Mouse (Mus musculus) megakaryocyte, adult 5-6 weeks (primary cell): ENCODE measurements around the gene Gabpa. TPM values are rescaled to one million over a fixed set of nuclear protein-coding genes. Genes with fewer than 3 reads are reported as not detected.

Experiments used
- ATAC-seq: 2 replicates; pipeline ENCODE4 v1.8.0; 2016; ENCODE audit warnings: mild to moderate bottlenecking, inconsistent platforms; ENCODE audit not compliant: poor library complexity, severe bottlenecking
- total RNA-seq, 2 experiments: library from RNA; stranded (forward) in 1 of 2; stranded (reverse) in 1 of 2; fragments of 153-499, 151-499 nt in 1 of 2; fragments of 221-1000, 200-1000 nt in 1 of 2; gene quantifications; 2 replicates each; pipeline versions ENCODE4 v1.2.3 to v1.2.4; 2015 to 2017

The Gabpa gene
- total RNA-seq, 2 experiments from 2014 or later = 65.5 to 80.7 TPM

DNA sequence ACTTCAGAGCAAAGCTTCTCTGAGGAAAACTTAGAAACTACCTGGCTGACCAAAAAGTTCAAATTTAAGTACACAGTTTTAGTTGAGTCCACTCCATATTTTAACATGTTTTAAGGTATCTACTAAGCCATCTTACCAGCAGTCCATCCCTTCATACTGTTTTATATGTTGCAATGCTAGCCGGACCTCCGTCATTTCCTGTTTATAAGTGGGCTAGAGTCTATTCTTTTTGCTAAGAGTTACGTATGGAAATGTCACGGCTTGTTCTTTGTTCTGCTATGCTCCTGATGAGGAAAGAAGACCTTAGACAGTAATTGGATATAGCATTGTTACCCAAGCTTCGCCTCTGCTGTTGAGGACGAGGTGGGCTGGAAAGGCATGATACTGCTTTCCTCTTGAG is 18.8 kb downstream of the Gabpa start:
- no peak for ATAC-seq

DNA sequence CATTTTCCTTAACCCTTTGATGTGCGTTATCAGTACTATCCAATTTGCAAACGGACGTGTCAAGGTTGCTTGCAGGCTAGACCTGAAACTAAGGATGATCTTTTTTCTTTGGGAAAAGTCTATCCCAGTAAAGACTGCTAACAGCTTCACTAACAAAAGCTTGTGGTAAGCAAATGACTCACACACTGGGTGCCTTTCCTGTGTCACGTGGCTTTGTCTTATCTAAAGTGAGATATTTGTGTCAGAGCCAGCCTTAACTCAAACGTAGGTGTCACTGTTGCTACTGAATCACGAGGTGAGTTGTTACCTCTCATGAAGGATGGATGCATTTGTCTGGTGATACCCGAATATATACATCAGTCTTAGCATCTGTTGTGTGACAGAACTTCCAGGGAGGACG is 29.9 kb downstream of the Gabpa start:
- ATAC-seq = no peak

DNA sequence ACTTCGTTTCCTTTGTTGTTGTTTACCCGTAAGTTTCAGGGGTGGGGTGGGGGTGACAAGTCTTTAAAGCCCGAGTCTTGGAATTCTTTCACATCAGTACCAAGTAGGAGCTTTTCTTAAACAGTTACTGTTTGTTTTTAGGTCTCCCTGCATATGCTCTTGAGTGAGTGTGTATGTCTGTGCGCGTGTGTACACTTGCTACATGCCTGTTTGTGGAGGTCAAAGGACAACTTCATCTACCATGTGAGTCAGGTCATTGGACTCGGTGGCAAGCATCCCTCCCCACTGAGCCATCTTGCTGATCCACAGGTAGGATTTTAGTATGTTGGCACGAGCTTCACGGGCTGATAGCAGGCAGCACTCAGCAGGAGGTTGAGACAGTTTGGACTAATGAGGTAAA is 39.1 kb downstream of the Gabpa start:
- ATAC-seq = no peak

DNA sequence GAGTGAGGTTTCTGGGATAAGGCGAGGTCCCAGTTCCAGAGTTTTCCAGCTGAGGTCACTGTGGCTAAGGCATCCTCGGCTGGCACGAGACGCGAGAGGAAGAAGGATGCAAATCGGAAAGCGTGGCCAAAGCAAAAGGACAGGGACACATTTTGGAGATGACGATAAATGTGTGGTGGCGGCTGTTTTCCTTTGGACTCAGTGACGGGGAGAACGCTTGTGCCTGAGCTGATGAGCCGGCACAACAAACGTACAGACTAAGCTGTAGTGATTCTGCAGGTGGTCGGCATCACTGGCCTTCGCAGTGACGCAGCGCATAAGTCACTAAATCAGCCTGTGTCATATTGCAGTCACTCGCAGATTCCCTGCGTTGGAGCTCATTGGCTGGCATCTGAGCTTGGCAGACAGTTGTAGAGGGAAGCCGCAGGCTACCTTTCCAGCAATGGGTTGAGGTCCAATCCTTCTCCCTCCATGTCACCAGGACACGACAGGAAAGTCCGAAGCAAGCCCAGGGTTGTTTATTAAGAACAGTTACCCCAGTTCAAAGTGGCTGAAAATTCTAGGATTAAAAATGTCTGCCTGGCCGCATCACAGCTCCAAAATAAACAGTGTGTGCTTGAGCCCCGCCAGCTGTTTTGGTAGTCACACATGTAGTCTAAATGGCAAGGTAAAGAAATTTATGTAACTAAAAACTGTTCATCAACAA is 40.4 kb downstream of the Gabpa start:
- no peak for ATAC-seq

DNA sequence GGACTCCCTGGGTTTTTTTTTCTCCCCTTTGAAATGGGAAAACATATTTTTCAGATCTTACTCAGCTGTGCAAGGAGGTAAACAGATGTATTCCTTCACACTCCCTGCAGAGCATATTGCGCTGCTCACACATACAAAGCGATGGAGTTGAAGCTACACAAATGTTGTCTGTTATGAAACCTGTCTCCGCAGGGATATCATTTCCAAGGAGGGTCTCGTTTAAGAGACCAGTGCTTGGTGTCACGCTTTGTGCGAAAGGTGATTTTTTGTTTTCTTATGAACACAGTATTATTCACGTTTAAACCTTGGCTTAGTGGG is 41.0 kb downstream of the Gabpa start:
- no peak for ATAC-seq

DNA sequence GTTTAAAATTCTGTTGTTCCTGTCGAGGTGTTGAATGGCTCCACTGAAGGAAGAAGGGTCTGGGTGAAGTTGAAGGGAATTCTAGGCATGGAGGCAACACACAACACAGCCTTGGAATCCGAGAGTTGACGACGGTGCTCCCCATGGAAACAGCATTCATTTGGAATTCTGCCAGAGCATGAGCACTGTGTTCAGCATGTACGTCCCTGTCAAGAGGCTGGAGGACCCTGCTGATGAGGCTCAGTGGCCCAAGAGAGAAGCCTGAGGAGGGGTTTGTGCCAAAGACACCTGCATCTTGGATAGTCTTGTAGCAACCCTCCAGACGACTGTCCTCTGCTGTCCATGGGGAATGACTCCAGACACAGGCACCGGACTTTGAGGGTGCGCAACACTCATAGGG is 41.4 kb downstream of the Gabpa start:
- no peak for ATAC-seq

DNA sequence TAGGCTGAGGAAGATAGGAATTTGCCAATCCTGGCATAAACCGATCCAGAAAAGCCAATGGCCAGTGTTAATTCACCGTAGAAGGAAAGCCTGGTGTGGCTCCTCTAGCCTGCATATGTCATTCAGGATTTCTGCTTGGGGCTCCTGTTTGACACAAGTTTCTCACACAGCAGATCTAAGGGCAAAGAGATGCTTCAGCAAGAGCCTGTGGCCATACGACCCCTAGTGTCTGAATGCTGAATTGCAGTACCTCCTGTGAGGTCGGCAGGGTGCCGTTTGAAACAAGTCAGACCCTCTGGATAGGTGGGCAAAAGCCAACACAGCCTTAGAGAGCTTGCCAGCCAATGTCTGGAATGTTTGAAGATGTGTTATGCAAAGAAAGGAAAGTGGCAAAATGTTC is 44.4 kb downstream of the Gabpa start:
- peak; percentile 95 for ATAC-seq

DNA sequence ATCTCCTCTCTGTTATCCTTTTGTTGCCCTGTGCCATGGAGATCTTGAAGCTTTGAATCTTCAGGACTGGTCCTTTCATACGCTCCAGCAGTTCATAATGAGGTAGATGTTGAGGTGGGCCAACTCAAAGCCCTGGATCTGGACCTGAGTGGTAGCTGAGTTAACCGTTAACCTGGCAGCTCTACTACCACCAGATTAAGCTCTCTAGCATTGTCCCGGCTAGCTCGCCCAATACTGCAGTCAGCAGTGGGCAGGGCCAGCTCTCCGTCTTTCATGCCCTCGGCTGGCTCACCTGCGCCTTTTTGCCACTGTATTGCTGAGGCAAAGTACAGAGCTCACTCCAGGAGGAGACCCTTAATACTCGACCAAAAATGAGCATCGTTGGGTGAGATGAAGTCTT is 46.4 kb downstream of the Gabpa start:
- no peak for ATAC-seq

DNA sequence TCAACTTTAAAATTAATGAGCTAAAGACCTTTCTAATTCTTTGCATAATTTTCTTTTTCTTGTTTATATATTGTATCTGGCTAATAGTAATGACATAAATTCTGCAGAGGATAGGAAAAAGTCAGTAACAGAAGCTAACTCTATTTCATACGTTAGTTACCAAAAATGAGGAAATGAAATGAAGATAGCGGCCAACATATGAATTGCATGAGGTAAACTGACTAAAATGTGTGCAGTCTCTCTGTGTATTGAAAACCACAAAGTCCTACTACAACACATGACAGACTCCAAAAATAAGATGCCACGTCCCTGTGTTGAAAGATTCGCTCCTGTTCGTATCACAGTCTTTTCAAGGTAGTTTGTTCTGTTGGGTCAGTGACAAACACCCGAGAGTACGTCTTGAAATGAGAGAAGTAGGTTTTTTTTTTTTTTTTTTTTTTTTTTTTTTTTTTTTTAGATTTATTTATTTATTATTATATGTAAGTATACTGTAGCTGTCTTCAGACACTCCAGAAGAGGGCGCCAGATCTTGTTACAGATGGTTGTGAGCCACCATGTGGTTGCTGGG is 47.1 kb downstream of the Gabpa start:
- peak; percentile 49 for ATAC-seq

DNA sequence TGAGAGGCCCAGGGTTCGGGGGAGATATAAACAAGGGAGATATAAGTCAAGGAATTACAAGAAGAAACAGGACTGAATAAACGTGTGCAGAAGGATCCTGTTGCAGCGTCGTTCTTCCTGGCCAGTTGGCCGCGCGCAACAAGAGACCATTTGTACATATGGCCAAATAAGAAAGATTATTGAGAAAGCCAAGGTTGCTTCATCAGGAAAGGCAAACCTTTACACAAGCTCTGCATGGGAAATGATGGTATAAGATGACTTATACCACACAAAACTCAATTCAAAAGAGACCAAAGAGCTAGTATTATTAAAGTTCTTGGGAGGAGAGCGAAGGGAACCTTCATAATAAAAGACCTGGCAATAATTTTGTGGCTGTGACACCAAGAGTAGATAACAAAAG is 49.8 kb downstream of the Gabpa start:
- peak; percentile 69 for ATAC-seq

DNA sequence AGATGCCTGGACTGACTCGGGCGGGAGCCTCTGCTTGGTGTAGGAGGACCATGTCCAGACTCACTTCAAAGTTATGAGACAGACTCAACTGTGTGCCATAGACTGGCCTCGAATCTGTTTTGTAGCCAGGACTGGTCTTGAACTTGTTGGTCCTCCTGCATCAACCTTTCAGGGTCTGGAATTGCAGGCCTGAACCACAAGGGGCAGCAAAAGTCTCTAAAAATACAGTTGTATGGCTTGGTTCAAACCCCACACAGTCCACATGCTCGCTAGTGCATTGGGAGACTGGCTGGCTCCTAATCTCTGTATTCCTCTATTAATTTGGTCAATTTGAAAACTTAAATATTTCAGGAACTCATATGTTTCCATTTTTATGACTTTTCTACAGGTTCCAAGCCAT is 68.3 kb downstream of the Gabpa start:
- ATAC-seq = no peak

DNA sequence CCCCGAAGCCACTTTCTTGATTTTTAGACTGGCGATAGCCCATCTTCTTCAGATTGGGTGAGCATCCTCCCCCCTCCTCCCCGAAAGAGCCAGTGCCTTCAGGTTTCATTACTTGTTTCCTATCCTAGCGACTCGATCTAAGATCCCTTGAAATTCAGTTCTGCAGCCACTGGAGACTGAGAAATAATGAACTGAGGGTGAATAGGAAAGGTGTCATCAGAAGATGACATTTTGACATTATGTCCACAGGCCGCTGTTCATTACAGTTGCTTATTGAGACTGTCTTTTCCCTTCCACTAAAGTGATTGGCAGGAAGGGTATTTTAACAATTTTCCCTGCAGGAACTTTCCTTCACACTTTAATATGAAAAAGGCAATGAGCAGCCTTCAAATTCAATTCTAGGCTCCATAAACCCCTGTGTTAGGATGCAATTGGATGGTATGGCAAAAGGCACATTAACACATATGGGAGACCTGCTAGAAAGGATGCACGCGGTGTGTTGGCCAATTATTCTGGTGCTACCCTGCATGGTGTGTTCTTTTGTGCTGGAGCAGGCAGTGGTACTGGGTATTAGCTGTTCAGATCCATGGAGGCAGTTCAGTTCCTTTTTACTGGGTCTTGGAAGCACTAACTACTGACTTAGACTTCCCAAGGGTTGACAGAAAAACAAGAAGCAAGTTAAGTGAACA is 76.9 kb downstream of the Gabpa start:
- no peak for ATAC-seq

Other genes starting within 250 kb of the Gabpa start
- gene Mrpl39, start 99.2 kb upstream of the Gabpa start, total RNA-seq (2015) = 26.1 and 29.2 TPM in 2 replicates
- gene Mrpl39, start 99.2 kb upstream of the Gabpa start, total RNA-seq (2017) = 37.8 and 41.1 TPM in 2 replicates
- 0.04 TPM in 1 of 2 replicates, not detected in the other for gene Jam2, start 60.8 kb upstream of the Gabpa start, total RNA-seq (2015)
- gene Jam2, start 60.8 kb upstream of the Gabpa start, total RNA-seq (2017) = not detected in 2 replicates
- 340 and 390 TPM in 2 replicates for gene Atp5j, start 700 bp downstream of the Gabpa start, total RNA-seq (2015)
- gene Atp5j, start 700 bp downstream of the Gabpa start, total RNA-seq (2017) = 210 and 312 TPM in 2 replicates